14 mouse cellular contexts compared by ENCODE assay signal in genomic region chr8:77121571-77121890, GRCm38 (mm10).
DNase-seq lines count a peak whose midpoint lies in the region; ATAC-seq and TF ChIP-seq lines count a peak whose summit lies in the region.
"Had no signal": no experiment of that assay in that cellular context is flagged by ENCODE, and none has a peak within 500 bp of the region (broad histone marks: within the 10 kb centered on the region; RNA-seq: fewer than 3 reads in every experiment).

No protein-coding gene starts in this region.

- no peak overlapping the region for H3K4me2 ChIP-seq in hindbrain, postnatal 0 days (ENCODE audit: low read depth, low read length)
- no peak overlapping the region for H3K4me2 ChIP-seq in hindbrain, embryonic 12.5 days (replicated peaks)
- H3K4me2 ChIP-seq in kidney, embryonic 16.5 days (replicated peaks; ENCODE audit: low read depth, low read length) = no peak overlapping the region
- H3K4me2 ChIP-seq in forebrain, embryonic 11.5 days (ENCODE audit: low read depth, low read length, severe bottlenecking) = no peak overlapping the region
- H3K4me2 ChIP-seq: hindbrain, embryonic 14.5 days; midbrain, embryonic 11.5 days had no signal

- H3K27me3 ChIP-seq in hindbrain, postnatal 0 days (ENCODE audit: insufficient read depth, low read length) = no peaks in the 10 kb centered on the region
- no peaks in the 10 kb centered on the region for H3K27me3 ChIP-seq in hindbrain, embryonic 12.5 days
- H3K27me3 ChIP-seq in kidney, embryonic 16.5 days (ENCODE audit: insufficient read depth, low read length) = no peaks in the 10 kb centered on the region
- no peaks in the 10 kb centered on the region for H3K27me3 ChIP-seq in forebrain, embryonic 11.5 days (ENCODE audit: control insufficient read depth, insufficient read depth, low read length)
- H3K27me3 ChIP-seq: CH12.LX had no signal

- TF ChIP-seq CTCF in hindbrain, postnatal 0 days (IDR thresholded peaks at IDR 0.05; ENCODE audit: low read depth) = no peak

- H3K36me3 ChIP-seq in hindbrain, postnatal 0 days (ENCODE audit: insufficient read depth, low read length) = no peaks in the 10 kb centered on the region
- no peaks in the 10 kb centered on the region for H3K36me3 ChIP-seq in hindbrain, embryonic 12.5 days
- H3K36me3 ChIP-seq in kidney, embryonic 16.5 days (ENCODE audit: insufficient read depth, low read length) = no peaks in the 10 kb centered on the region
- H3K36me3 ChIP-seq in forebrain, embryonic 11.5 days (ENCODE audit: control insufficient read depth, insufficient read depth, low read length) = no peaks in the 10 kb centered on the region

- WGBS in hindbrain, postnatal 0 days = 58% methylated on average over 1 of the region's 1 CpGs
- WGBS in hindbrain, embryonic 12.5 days = 46% methylated on average over 1 of the region's 1 CpGs
- 29% methylated on average over 1 of the region's 1 CpGs for WGBS in kidney, embryonic 16.5 days
- 46% methylated on average over 1 of the region's 1 CpGs for WGBS in forebrain, embryonic 11.5 days

- peak; percentile 18 for DNase-seq in hindbrain, postnatal 0 days (ENCODE audit: low spot score)
- peak; percentile 19 for DNase-seq in cerebellum, adult 11 months
- DNase-seq in cerebellum, adult 8-10 months = peak; percentile 24
- no peak for DNase-seq in urinary bladder, postnatal 10 days (ENCODE audit: low spot score)
- DNase-seq in forebrain, embryonic 11.5 days (ENCODE audit: low spot score) = no peak
- DNase-seq: embryo, embryonic 11 days; gastrocnemius, postnatal 36 days; thymus, postnatal 36 days had no signal

- ATAC-seq in hindbrain, postnatal 0 days = no peak
- no peak for ATAC-seq in hindbrain, embryonic 12.5 days (ENCODE audit: low FRiP score)
- no peak for ATAC-seq in kidney, embryonic 16.5 days (ENCODE audit: low FRiP score, low TSS enrichment)
- no peak for ATAC-seq in forebrain, embryonic 11.5 days (replicated peaks; ENCODE audit: low FRiP score)

- no peaks in the 10 kb centered on the region for H3K9me3 ChIP-seq in hindbrain, postnatal 0 days (ENCODE audit: low read length)
- H3K9me3 ChIP-seq in hindbrain, embryonic 12.5 days (replicated peaks) = no peaks in the 10 kb centered on the region
- no peaks in the 10 kb centered on the region for H3K9me3 ChIP-seq in kidney, embryonic 16.5 days (ENCODE audit: low read length)
- H3K9me3 ChIP-seq in forebrain, embryonic 11.5 days (ENCODE audit: control insufficient read depth, low read length) = no peaks in the 10 kb centered on the region

- no peaks in the 10 kb centered on the region for H3K4me1 ChIP-seq in hindbrain, postnatal 0 days (ENCODE audit: insufficient read depth, low read length)
- H3K4me1 ChIP-seq in hindbrain, embryonic 12.5 days = 0 out of 2 replicates have a peak, but pooled peaks cover 5% of the 10 kb centered on the region
- H3K4me1 ChIP-seq in kidney, embryonic 16.5 days (ENCODE audit: insufficient read depth, low read length) = peaks cover 6% of the 10 kb centered on the region
- no peaks in the 10 kb centered on the region for H3K4me1 ChIP-seq in forebrain, embryonic 11.5 days (replicated peaks; ENCODE audit: control insufficient read depth, insufficient read depth, low read length)

- H3K4me3 ChIP-seq in hindbrain, postnatal 0 days (ENCODE audit: low read length) = no peak overlapping the region
- H3K4me3 ChIP-seq in hindbrain, embryonic 12.5 days = no peak overlapping the region
- no peak overlapping the region for H3K4me3 ChIP-seq in kidney, embryonic 16.5 days (ENCODE audit: low read length)
- H3K4me3 ChIP-seq in forebrain, embryonic 11.5 days (ENCODE audit: low read depth, low read length) = no peak overlapping the region

- H3K9ac ChIP-seq in hindbrain, postnatal 0 days (replicated peaks; ENCODE audit: low read length) = no peak overlapping the region
- H3K9ac ChIP-seq in hindbrain, embryonic 12.5 days = no peak overlapping the region
- H3K9ac ChIP-seq in kidney, embryonic 16.5 days (replicated peaks; ENCODE audit: low read length) = no peak overlapping the region; the same call in 1 of the 2 replicates
- no peak overlapping the region for H3K9ac ChIP-seq in forebrain, embryonic 11.5 days (ENCODE audit: low read length)
- H3K9ac ChIP-seq: hindbrain, embryonic 14.5 days; liver, embryonic 14.5 days had no signal

- no peak overlapping the region for H3K27ac ChIP-seq in hindbrain, postnatal 0 days
- H3K27ac ChIP-seq in hindbrain, embryonic 12.5 days = no peak overlapping the region
- peak overlapping the region; percentile 72 for H3K27ac ChIP-seq in kidney, embryonic 16.5 days (ENCODE audit: low read length)
- no peak overlapping the region for H3K27ac ChIP-seq in forebrain, embryonic 11.5 days (ENCODE audit: low read depth, low read length)
- H3K27ac ChIP-seq: hindbrain, embryonic 14.5 days; liver, embryonic 14.5 days had no signal

Comparison
In these comparisons a context has a peak if more than half of its experiments do, and no peak if none do; other contexts are left out.
1. DNase-seq: peak in hindbrain, postnatal 0 days (single experiment), cerebellum, adult 11 months (single experiment) and cerebellum, adult 8-10 months (single experiment); none in urinary bladder, postnatal 10 days (single experiment) and forebrain, embryonic 11.5 days (single experiment).